Mouse (Mus musculus): ENCODE measurements at regions not wholly inside any gene's neighbourhood (a gene's known extent, or its start where the extent isn't known, plus 50 kb on each side); places are given as distances from the start of the nearest gene placed in this dataset.

DNA sequence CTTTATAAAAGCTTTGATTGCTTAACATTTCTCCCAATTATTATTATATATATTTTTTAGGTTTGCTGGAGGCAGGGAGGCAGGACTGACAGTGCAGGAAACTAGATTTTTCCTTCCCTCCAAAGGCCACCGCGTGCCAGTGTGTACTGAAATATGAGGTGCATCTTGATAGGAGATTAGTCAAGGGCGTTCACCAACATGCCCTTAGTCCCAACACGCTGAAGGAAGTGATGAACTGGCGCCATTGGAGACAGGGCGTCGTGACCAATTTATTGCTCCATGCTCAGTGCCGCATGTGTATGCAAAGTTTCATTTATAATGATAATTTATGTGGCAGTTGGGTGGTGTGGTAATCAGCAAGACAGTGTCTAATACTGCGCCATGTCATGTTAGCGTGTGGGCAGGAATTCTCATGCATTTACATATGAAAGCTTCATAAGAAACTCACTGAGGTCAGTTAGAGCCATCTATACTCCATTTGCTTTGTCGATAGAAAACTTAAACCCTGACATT is 66.2 kb downstream of the Isl1 start:
- TF ChIP-seq CTCF (IDR thresholded peaks at IDR 0.05; ENCODE audit: borderline replicate concordance, extremely low read depth, insufficient read depth, insufficient read length), result no peak
- no peak for TF ChIP-seq POLR2A (IDR thresholded peaks at IDR 0.05; ENCODE audit: borderline replicate concordance, extremely low read depth, insufficient read depth, insufficient read length, poor library complexity, severe bottlenecking)
- DNase-seq (ENCODE audit: low read depth), result peak; percentile 5

DNA sequence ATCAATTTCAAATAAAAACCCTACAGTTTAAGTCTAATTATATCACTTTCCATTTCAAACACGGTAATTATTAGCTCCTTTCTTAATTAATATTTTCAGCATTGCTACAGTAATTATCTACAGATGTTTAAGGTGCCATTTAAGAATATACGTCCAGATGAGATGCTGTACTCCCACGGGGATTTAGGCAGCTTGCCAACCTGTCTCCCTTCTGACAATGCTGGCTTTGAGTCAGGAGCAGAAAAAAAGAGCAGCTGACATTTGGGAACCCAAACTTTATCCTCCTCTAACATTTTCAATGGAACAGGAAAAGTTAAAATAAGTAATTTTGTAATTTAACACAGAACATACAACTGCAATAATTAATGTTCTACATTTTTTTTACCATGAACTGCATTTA is 94.4 kb downstream of the Isl1 start:
- peak; percentile 72 for DNase-seq (ENCODE audit: low read depth)
- TF ChIP-seq POLR2A (IDR thresholded peaks at IDR 0.05; ENCODE audit: borderline replicate concordance, extremely low read depth, insufficient read depth, insufficient read length, poor library complexity, severe bottlenecking) (no peak), CTCF (IDR thresholded peaks at IDR 0.05; ENCODE audit: borderline replicate concordance, extremely low read depth, insufficient read depth, insufficient read length) (no peak)

DNA sequence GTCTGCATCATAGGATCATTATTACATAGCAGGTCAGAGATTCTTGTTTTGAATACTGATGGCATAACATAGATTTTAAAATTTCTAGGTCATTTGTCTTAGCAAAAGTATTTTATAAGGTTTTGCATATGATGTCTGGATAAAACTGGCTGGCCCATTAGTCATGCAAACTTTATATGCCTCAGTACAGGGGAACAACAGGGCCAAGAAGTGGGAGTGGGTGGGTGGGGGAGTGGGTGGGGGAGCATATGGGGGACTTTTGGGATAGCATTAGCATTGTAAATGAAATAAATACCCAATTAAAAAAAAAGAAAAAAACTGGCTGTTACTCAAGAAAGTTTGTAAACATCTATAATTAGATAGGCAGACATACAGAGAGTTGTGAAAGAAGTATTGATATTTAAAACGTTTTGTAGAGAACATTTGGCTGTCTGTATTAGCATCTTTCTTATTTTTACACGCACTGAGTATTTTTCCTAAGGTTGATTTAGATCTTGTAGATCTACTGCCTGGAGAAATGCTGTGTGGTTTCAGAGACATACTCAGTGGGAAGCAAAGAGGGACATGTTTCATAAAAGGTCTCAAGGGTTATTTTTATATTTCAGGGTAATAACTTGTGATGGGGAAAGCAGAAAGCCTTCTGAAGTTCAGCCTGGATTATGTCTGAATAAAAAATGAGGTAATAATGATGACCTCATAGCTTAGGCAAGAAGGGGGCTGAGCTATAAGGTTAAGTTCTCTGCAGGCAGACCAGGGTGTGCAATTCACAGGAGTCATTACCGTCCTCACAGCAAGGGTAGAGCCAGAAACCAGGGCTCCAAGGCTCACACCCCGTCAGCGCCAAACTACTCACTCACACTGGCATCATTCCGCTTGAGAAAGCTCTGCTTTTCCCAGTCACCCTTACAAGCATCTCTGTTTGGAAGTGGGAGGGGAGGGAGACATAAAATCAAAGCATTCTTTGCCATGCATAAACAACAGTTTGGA is 95.4 kb downstream of the Isl1 start:
- DNase-seq (ENCODE audit: low read depth), result peak; percentile 73

DNA sequence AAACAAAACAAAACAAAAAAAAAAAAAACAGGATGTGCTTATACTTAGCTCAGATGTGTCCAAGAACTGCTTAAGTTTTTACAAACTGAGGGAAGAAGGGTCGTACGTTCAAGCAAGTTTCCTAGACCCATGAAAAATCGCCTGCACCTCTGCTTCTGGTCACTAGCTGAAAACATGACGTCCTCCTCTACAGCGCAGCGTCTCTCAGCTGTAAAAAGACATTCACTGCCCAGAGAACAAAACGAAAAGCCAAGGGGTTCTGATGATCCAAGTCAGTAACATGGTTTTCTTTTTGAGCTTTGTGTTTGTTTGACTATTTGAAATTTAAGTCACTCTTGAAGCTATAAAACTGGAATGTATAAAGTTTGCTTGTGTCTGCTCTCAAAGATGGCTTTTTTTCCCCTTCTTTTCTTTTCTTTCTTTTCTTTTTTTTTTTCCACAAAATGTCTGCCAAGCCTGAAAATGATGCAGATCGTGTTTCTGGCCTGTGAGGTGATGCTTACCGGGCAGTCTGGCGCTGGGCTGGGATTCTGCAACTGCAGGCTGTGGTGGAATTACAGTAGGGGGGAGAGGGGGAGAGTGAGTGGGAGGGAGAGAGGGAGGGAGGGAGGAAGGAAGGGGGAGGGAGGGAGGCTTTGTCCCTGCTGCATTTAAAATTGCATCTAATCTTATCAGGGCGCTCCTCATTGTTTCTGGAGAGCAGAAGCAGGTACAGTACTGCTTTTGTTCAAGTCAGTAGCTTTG is 108.1 kb downstream of the Isl1 start:
- DNase-seq (ENCODE audit: low read depth), result peak; percentile 77
- TF ChIP-seq CTCF (IDR thresholded peaks at IDR 0.05; ENCODE audit: borderline replicate concordance, extremely low read depth, insufficient read depth, insufficient read length), result no peak
- TF ChIP-seq POLR2A (IDR thresholded peaks at IDR 0.05; ENCODE audit: borderline replicate concordance, extremely low read depth, insufficient read depth, insufficient read length, poor library complexity, severe bottlenecking), result no peak

More for the DNA sequence above, 95.4 kb downstream of the Isl1 start:
- TF ChIP-seq CTCF (IDR thresholded peaks at IDR 0.05; ENCODE audit: borderline replicate concordance, extremely low read depth, insufficient read depth, insufficient read length) (no peak), POLR2A (IDR thresholded peaks at IDR 0.05; ENCODE audit: borderline replicate concordance, extremely low read depth, insufficient read depth, insufficient read length, poor library complexity, severe bottlenecking) (no peak)

DNA sequence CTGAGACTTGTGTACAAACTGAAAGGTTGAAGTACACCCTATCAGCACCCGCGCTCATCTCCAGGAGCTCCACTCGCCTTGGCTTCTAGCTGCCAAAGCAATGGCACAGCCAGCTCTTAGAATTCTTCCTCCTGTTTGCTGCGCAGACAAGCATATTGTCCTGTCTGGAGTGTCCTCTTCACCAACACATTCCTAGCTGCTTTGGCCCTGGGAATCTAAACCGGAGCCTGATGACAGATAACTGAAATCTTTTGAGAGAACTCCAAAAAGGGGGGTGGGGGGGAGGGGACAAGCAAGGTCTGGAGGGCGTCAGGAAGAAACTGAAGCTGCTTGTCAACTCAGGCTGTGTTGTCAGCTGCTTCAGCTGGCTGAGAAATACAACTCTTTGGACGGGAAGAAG is 122.4 kb downstream of the Isl1 start:
- TF ChIP-seq POLR2A (IDR thresholded peaks at IDR 0.05; ENCODE audit: borderline replicate concordance, extremely low read depth, insufficient read depth, insufficient read length, poor library complexity, severe bottlenecking) (no peak), CTCF (IDR thresholded peaks at IDR 0.05; ENCODE audit: borderline replicate concordance, extremely low read depth, insufficient read depth, insufficient read length) (no peak)
- DNase-seq (ENCODE audit: low read depth), result no peak

DNA sequence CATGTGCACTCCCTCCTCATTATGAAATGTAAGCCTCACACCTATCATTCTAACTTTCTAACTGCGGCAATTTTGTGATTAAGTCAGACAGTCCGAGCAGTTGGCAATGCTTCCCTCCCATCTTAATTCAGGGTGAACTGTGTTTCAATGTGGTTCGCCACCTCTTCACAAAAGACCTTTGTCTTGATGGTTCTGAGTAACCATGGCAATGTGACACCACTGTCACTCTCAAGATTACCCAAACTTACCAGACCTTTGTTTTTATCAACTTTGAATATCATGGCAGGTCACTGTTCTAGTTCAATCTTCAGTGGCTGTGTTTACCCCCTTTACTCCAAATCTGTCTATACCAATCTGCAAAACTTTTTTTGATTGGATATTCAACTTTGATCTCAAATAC is 131.7 kb downstream of the Isl1 start:
- no peak for TF ChIP-seq POLR2A (IDR thresholded peaks at IDR 0.05; ENCODE audit: borderline replicate concordance, extremely low read depth, insufficient read depth, insufficient read length, poor library complexity, severe bottlenecking)
- TF ChIP-seq CTCF (IDR thresholded peaks at IDR 0.05; ENCODE audit: borderline replicate concordance, extremely low read depth, insufficient read depth, insufficient read length), result no peak
- no peak for DNase-seq (ENCODE audit: low read depth)

DNA sequence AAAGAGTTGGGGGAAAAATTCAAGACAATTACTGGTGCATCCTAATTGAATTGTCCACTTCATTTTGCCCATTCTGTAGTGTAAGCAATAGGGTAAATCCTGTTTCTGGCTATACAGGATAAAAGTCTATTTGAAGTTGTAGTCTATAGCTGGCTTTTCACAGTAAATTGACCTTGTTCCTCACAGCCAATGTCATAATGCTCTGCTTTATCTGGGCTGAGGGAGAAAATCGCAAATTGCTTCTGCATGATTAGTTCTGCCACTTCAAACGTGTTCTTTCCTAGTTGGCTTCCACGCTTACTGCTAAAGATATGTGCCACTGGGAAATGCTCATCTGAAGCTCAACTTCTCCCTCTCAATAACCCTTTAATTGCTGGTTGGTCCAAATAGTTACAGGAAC is 134.5 kb downstream of the Isl1 start:
- DNase-seq (ENCODE audit: low read depth), result peak; percentile 65
- TF ChIP-seq POLR2A (IDR thresholded peaks at IDR 0.05; ENCODE audit: borderline replicate concordance, extremely low read depth, insufficient read depth, insufficient read length, poor library complexity, severe bottlenecking), result no peak
- no peak for TF ChIP-seq CTCF (IDR thresholded peaks at IDR 0.05; ENCODE audit: borderline replicate concordance, extremely low read depth, insufficient read depth, insufficient read length)

DNA sequence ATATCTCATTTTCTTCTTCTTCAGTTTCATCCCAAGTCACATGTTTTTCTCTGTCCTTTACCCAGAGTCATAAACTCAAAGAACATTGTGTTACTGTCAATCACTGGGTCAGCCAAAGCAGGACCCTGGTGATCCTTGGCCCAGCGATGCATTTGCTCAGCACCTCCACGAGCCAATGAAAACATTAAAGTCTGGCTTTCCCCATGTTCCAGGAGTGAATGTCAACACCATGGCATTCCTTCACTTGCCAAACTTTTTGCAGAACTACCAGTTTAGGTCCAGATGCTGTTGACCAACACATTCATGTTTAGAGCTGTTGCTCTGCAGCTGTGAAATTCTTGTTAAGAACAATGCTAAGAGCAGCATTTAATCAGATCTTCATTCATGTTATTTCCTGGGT is 135.6 kb downstream of the Isl1 start:
- no peak for DNase-seq (ENCODE audit: low read depth)
- TF ChIP-seq CTCF (IDR thresholded peaks at IDR 0.05; ENCODE audit: borderline replicate concordance, extremely low read depth, insufficient read depth, insufficient read length) (no peak), POLR2A (IDR thresholded peaks at IDR 0.05; ENCODE audit: borderline replicate concordance, extremely low read depth, insufficient read depth, insufficient read length, poor library complexity, severe bottlenecking) (no peak)

DNA sequence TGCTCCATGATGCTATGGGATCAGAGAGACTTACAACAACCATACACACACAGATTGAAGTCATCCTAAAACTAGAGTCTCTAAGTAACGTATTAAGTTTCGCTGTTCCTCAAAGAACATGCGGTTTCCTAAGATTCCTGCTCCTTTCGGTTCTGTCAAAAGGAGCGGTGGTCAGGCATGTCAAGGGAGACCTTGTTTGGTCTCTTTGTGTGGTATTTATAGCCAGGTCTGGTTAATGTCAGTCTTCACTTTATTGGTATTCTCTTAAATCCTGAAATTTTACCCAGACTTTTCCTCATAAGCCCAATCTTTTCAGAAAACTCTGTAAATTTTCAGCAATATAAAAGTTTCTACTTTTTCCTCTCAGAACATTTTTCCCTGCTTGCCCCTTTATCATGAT is 166.5 kb downstream of the Isl1 start:
- no peak for DNase-seq (ENCODE audit: low read depth)

DNA sequence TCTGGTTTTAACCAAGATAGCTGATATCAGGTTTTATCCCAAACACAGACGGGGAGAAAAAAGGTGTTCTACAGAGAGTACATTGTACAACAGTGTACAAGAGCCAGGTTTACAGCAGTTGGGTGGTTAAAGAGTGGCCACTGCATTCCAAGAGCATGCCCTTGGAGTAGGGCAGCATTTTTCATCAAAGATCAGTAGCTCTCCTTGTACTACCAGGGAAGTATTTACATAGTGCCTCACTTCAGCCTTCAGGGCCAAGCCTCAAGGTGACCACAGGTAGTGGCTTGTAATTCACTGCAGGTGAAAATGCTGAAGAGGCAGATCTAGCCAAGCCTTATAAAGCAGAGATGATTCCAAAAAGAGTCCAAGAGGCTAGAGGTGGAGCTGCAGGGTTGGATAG is 190.8 kb downstream of the Isl1 start:
- TF ChIP-seq CTCF (IDR thresholded peaks at IDR 0.05; ENCODE audit: borderline replicate concordance, extremely low read depth, insufficient read depth, insufficient read length) (no peak), POLR2A (IDR thresholded peaks at IDR 0.05; ENCODE audit: borderline replicate concordance, extremely low read depth, insufficient read depth, insufficient read length, poor library complexity, severe bottlenecking) (no peak)
- DNase-seq (ENCODE audit: low read depth), result no peak

More for the DNA sequence above, 166.5 kb downstream of the Isl1 start:
- TF ChIP-seq POLR2A (IDR thresholded peaks at IDR 0.05; ENCODE audit: borderline replicate concordance, extremely low read depth, insufficient read depth, insufficient read length, poor library complexity, severe bottlenecking), result no peak
- no peak for TF ChIP-seq CTCF (IDR thresholded peaks at IDR 0.05; ENCODE audit: borderline replicate concordance, extremely low read depth, insufficient read depth, insufficient read length)
